Mouse (Mus musculus) neural tube, embryonic 14.5 days (tissue): ENCODE measurements at regions not wholly inside any gene's neighbourhood (a gene's known extent, or its start where the extent isn't known, plus 50 kb on each side); places are given as distances from the start of the nearest gene placed in this dataset.
A peak's percentile ranks its signal among the peaks of the same experiment; 100 is the strongest.
"Not testable (repeated sequence)": the region's sequence is repeated elsewhere in the genome, so short reads cannot be mapped to it uniquely, and the experiment has no call there.

ENCODE experiments used
- ATAC-seq: fragments of 200-750 bp; cut with Nextera tagmentation; 2 replicates; pipeline ENCODE4 v1.8.0; 2017; ENCODE audit warnings: low read depth, mild to moderate bottlenecking, moderate TSS enrichment, moderate library complexity
- H3K27ac ChIP-seq: fragments of 300-500 bp; sonication (generic); 2 replicates; pipeline ENCODE4 v1.5.1; 2014; ENCODE audit warnings: low read depth, mild to moderate bottlenecking, control low read depth, low read length, moderate library complexity, mixed read lengths
- H3K27me3 ChIP-seq: fragments of 300-500 bp; sonication (generic); 2 replicates; pipeline ENCODE4 v1.6.1; 2014; ENCODE audit warnings: low read length; ENCODE audit not compliant: control insufficient read depth, insufficient read depth
- H3K36me3 ChIP-seq: fragments of 300-500 bp; sonication (generic); 2 replicates; pipeline ENCODE4 v1.6.1; 2014; ENCODE audit warnings: low read length, mixed read lengths; ENCODE audit not compliant: control insufficient read depth, insufficient read depth
- H3K4me1 ChIP-seq: fragments of 300-500 bp; sonication (generic); 2 replicates; pipeline ENCODE4 v1.6.1; 2014; ENCODE audit warnings: low read length; ENCODE audit not compliant: control insufficient read depth, insufficient read depth
- H3K4me2 ChIP-seq: fragments of 300-500 bp; sonication (generic); 2 replicates; pipeline ENCODE4 v1.6.1; 2014; ENCODE audit warnings: mild to moderate bottlenecking, low read depth, low read length, control low read depth
- H3K4me3 ChIP-seq: fragments of 300-500 bp; sonication (generic); 2 replicates; pipeline ENCODE4 v1.5.1; 2014; ENCODE audit warnings: low read depth, low read length, control low read depth, mixed read lengths
- H3K9ac ChIP-seq: fragments of 300-500 bp; sonication (generic); replicated peaks from 2 replicates; pipeline ENCODE4 v1.6.1; 2014; ENCODE audit warnings: low read depth, mild to moderate bottlenecking, control low read depth, low read length, mixed read lengths
- H3K9me3 ChIP-seq: fragments of 300-500 bp; sonication (generic); 2 replicates; pipeline ENCODE4 v1.6.1; 2016; ENCODE audit warnings: low read length; ENCODE audit not compliant: control insufficient read depth
- whole genome bisulfite sequencing: fragments of 180-500 bp; shearing (Covaris S2); extraction: QIAGEN DNeasy Blood & Tissue Kit; methylation state at CpG from one replicate; pipeline ENCODE4 v1.1.7; 2014; 5-methylcytosine and 5-hydroxymethylcytosine counted together

- H3K4me1 ChIP-seq: peaks cover 11% of the 10 kb centered on the region
- not testable (repeated sequence) for H3K9me3 ChIP-seq, H3K36me3 ChIP-seq, H3K4me3 ChIP-seq, H3K27me3 ChIP-seq, ATAC-seq, H3K9ac ChIP-seq, H3K27ac ChIP-seq, H3K4me2 ChIP-seq
- 70% methylated on average over 1 of the region's 1 CpGs for WGBS
Measured at GRCm38 (mm10) chr17:13654606-13655005, 105.7 kb upstream of the Afdn start.

- peak; percentile 19; the same call in 1 of the 2 replicates for ATAC-seq
- 22% methylated on average over 3 of the region's 3 CpGs for WGBS
- peaks cover 11% of the 10 kb centered on the region for H3K4me1 ChIP-seq
- no peak overlapping the region; the same call in 1 of the 2 replicates for H3K27ac ChIP-seq
- no peak overlapping the region for H3K9ac ChIP-seq
- no peaks in the 10 kb centered on the region for H3K9me3 ChIP-seq
- no peak overlapping the region for H3K4me2 ChIP-seq
- H3K36me3 ChIP-seq: no peaks in the 10 kb centered on the region
- no peak overlapping the region for H3K4me3 ChIP-seq
- H3K27me3 ChIP-seq: no peaks in the 10 kb centered on the region
Measured at GRCm38 (mm10) chr17:13656065-13656464, 104.3 kb upstream of the Afdn start.

- no peaks in the 10 kb centered on the region for H3K9me3 ChIP-seq
- H3K4me2 ChIP-seq: no peak overlapping the region; the same call in 1 of the 2 replicates
- no peaks in the 10 kb centered on the region for H3K36me3 ChIP-seq
- H3K27me3 ChIP-seq: no peaks in the 10 kb centered on the region
- ATAC-seq: peak; percentile 47
- H3K4me3 ChIP-seq: no peak overlapping the region
- peak overlapping the region; percentile 75 for H3K27ac ChIP-seq
- peak overlapping the region; percentile 29 for H3K9ac ChIP-seq
- 2% methylated on average over 11 of the region's 15 CpGs for WGBS
- peaks cover 11% of the 10 kb centered on the region for H3K4me1 ChIP-seq
Measured at GRCm38 (mm10) chr17:13656485-13657181, 103.7 kb upstream of the Afdn start.

GRCm38 (mm10) chr17:13657182-13657562 lies 103.2 kb upstream of the Afdn start:
- Histone ChIP-seq H3K4me2 (no peak overlapping the region; the same call in 1 of the 2 replicates), H3K4me1 (peaks cover 11% of the 10 kb centered on the region), H3K36me3 (no peaks in the 10 kb centered on the region), H3K9me3 (no peaks in the 10 kb centered on the region), H3K9ac (peak overlapping the region; percentile 29), H3K4me3 (no peak overlapping the region), H3K27me3 (no peaks in the 10 kb centered on the region), H3K27ac (peak overlapping the region; percentile 75)
- no peak for ATAC-seq
- WGBS: 20% methylated on average over 10 of the region's 10 CpGs

GRCm38 (mm10) chr17:13657656-13658292 lies 102.6 kb upstream of the Afdn start:
- Histone ChIP-seq H3K27me3 (no peaks in the 10 kb centered on the region), H3K4me3 (no peak overlapping the region), H3K4me2 (no peak overlapping the region), H3K27ac (peak overlapping the region; percentile 80), H3K4me1 (peaks cover 11% of the 10 kb centered on the region), H3K36me3 (no peaks in the 10 kb centered on the region), H3K9me3 (no peaks in the 10 kb centered on the region), H3K9ac (no peak overlapping the region)
- ATAC-seq: peak; percentile 78
- WGBS: 26% methylated on average over 9 of the region's 9 CpGs

- H3K27me3 ChIP-seq: no peaks in the 10 kb centered on the region
- peak overlapping the region; percentile 80 for H3K27ac ChIP-seq
- peaks cover 11% of the 10 kb centered on the region for H3K4me1 ChIP-seq
- H3K36me3 ChIP-seq: no peaks in the 10 kb centered on the region
- peak; percentile 25 for ATAC-seq
- H3K9ac ChIP-seq: no peak overlapping the region
- no peaks in the 10 kb centered on the region for H3K9me3 ChIP-seq
- 7% methylated on average over 3 of the region's 3 CpGs for WGBS
- H3K4me3 ChIP-seq: no peak overlapping the region
- no peak overlapping the region for H3K4me2 ChIP-seq
Measured at GRCm38 (mm10) chr17:13658321-13658978, 101.9 kb upstream of the Afdn start.

GRCm38 (mm10) chr17:13659103-13659502 lies 101.2 kb upstream of the Afdn start:
- H3K4me3 ChIP-seq: no peak overlapping the region
- no peaks in the 10 kb centered on the region for H3K9me3 ChIP-seq
- 16% methylated on average over 8 of the region's 8 CpGs for WGBS
- peaks cover 11% of the 10 kb centered on the region for H3K4me1 ChIP-seq
- no peak overlapping the region for H3K4me2 ChIP-seq
- no peaks in the 10 kb centered on the region for H3K27me3 ChIP-seq
- no peaks in the 10 kb centered on the region for H3K36me3 ChIP-seq
- no peak for ATAC-seq
- peak overlapping the region; percentile 80; the same call in 1 of the 2 replicates for H3K27ac ChIP-seq
- no peak overlapping the region for H3K9ac ChIP-seq

- H3K4me1 ChIP-seq: peaks cover 11% of the 10 kb centered on the region
- H3K27ac ChIP-seq: no peak overlapping the region
- H3K4me2 ChIP-seq: no peak overlapping the region
- no peaks in the 10 kb centered on the region for H3K36me3 ChIP-seq
- H3K9ac ChIP-seq: no peak overlapping the region
- 63% methylated on average over 4 of the region's 4 CpGs for WGBS
- H3K9me3 ChIP-seq: no peaks in the 10 kb centered on the region
- no peak overlapping the region for H3K4me3 ChIP-seq
- no peaks in the 10 kb centered on the region for H3K27me3 ChIP-seq
- no peak for ATAC-seq
Measured at GRCm38 (mm10) chr17:13659943-13660342, 100.4 kb upstream of the Afdn start.

- ATAC-seq: no peak
- WGBS: 93% methylated on average over 8 of the region's 8 CpGs
- no peaks in the 10 kb centered on the region for H3K27me3 ChIP-seq
- no peak overlapping the region for H3K4me3 ChIP-seq
- H3K36me3 ChIP-seq: no peaks in the 10 kb centered on the region
- H3K4me1 ChIP-seq: peaks cover 11% of the 10 kb centered on the region
- H3K9ac ChIP-seq: no peak overlapping the region
- H3K4me2 ChIP-seq: no peak overlapping the region
- no peaks in the 10 kb centered on the region for H3K9me3 ChIP-seq
- H3K27ac ChIP-seq: no peak overlapping the region
Measured at GRCm38 (mm10) chr17:13661023-13661422, 99.3 kb upstream of the Afdn start.
